Mouse (Mus musculus) MEL (cell line): ENCODE results near the gene Tmem158. TPM values are rescaled to one million over a fixed set of nuclear protein-coding genes. Genes with fewer than 3 reads are reported as not detected.

Experiments
- DNase-seq: peaks from one replicate; pipeline ENCODE4 v3.0.0; 2011; ENCODE audit warnings: low read depth, low spot score
- H3K27ac ChIP-seq: 2 replicates; pipeline ENCODE4 v1.5.1; 2012; ENCODE audit warnings: low read depth, mild to moderate bottlenecking, control low read depth, low read length, moderate library complexity; ENCODE audit not compliant: control insufficient read depth
- H3K27me3 ChIP-seq, 2 experiments: fragments of 150-350 bp in 1 of 2; sonication (generic) in 1 of 2; 2 replicates each; pipeline ENCODE4 v1.6.1; 2012; ENCODE audit warnings: low read length in 2 of 2, mild to moderate bottlenecking in 2 of 2, improper control_type of control experiment in 1 of 2, moderate library complexity in 1 of 2; ENCODE audit not compliant: insufficient read depth in 2 of 2, control insufficient read depth in 1 of 2
- H3K36me3 ChIP-seq, 2 experiments: 2 replicates each; pipeline ENCODE4 v1.6.1; 2012 to 2014; ENCODE audit warnings: low read length in 2 of 2, improper control_type of control experiment in 1 of 2, inconsistent platforms in 1 of 2, mild to moderate bottlenecking in 1 of 2; ENCODE audit not compliant: insufficient read depth in 2 of 2, control insufficient read depth in 1 of 2
- H3K4me1 ChIP-seq, 2 experiments: fragments of 150-350 bp in 1 of 2; sonication (generic) in 1 of 2; 2 replicates each; pipeline ENCODE4 v1.6.1; 2012; ENCODE audit warnings: low read length in 2 of 2, improper control_type of control experiment in 1 of 2, mild to moderate bottlenecking in 1 of 2; ENCODE audit not compliant: insufficient read depth in 2 of 2, control insufficient read depth in 1 of 2
- H3K4me3 ChIP-seq, 2 experiments: fragments of 150-350 bp in 1 of 2; sonication (generic) in 1 of 2; 2 replicates each; pipeline ENCODE4 v1.5.1; 2012; ENCODE audit warnings: low read depth in 2 of 2, low read length in 2 of 2, mild to moderate bottlenecking in 2 of 2, moderate library complexity in 2 of 2, control low read depth in 1 of 2, improper control_type of control experiment in 1 of 2; ENCODE audit not compliant: control insufficient read depth in 1 of 2, insufficient read depth in 1 of 2
- H3K79me2 ChIP-seq: 2 replicates; pipeline ENCODE4 v1.6.1; 2012; ENCODE audit warnings: mild to moderate bottlenecking, low read length, moderate library complexity; ENCODE audit not compliant: control insufficient read depth, poor library complexity, insufficient read depth
- H3K9ac ChIP-seq: 2 replicates; pipeline ENCODE4 v1.6.1; 2012; ENCODE audit warnings: low read depth, mild to moderate bottlenecking, control low read depth, low read length, moderate library complexity; ENCODE audit not compliant: control insufficient read depth, poor library complexity, severe bottlenecking
- H3K9me3 ChIP-seq: fragments of 150-350 bp; sonication (generic); replicated peaks from 2 replicates; pipeline ENCODE4 v1.6.1; 2012; ENCODE audit warnings: mild to moderate bottlenecking, low read length, improper control_type of control experiment, moderate library complexity; ENCODE audit not compliant: insufficient read depth
- BHLHE40 ChIP-seq: IDR thresholded peaks from 2 replicates; pipeline ENCODE4 v1.6.1; 2012; ENCODE audit warnings: low read depth, mild to moderate bottlenecking, inconsistent platforms, low read length, improper control_type of control experiment, borderline replicate concordance
- CHD1 ChIP-seq: IDR thresholded peaks from 2 replicates; pipeline ENCODE4 v1.6.1; 2012; ENCODE audit warnings: low read depth, mild to moderate bottlenecking, inconsistent platforms, low read length, improper control_type of control experiment
- CHD2 ChIP-seq: IDR thresholded peaks from 2 replicates; pipeline ENCODE4 v1.6.1; 2011; ENCODE audit warnings: low read length, improper control_type of control experiment
- CTCF ChIP-seq, 3 experiments: IDR thresholded peaks in 2 of 3; conservative IDR thresholded peaks in 1 of 3; 2 replicates each; pipeline ENCODE4 v1.5.1; 2011 to 2012; ENCODE audit warnings: low read length in 3 of 3, low read depth in 2 of 3, mild to moderate bottlenecking in 2 of 3, improper control_type of control experiment in 1 of 3, inconsistent platforms in 1 of 3, mixed read lengths in 1 of 3, moderate library complexity in 1 of 3; ENCODE audit not compliant: control insufficient read depth in 1 of 3, insufficient read depth in 1 of 3, poor library complexity in 1 of 3, severe bottlenecking in 1 of 3
- GABPA ChIP-seq: IDR thresholded peaks from 2 replicates; pipeline ENCODE4 v1.6.1; 2012; ENCODE audit warnings: low read depth, mild to moderate bottlenecking, inconsistent platforms, low read length, improper control_type of control experiment, moderate library complexity
- KAT2A ChIP-seq: conservative IDR thresholded peaks from 2 replicates; pipeline ENCODE4 v1.6.1; 2012; ENCODE audit warnings: low read depth, low read length, improper control_type of control experiment, inconsistent platforms
- MAX ChIP-seq: IDR thresholded peaks from 2 replicates; pipeline ENCODE4 v1.6.1; 2011; ENCODE audit warnings: low read length, improper control_type of control experiment
- MAZ ChIP-seq: IDR thresholded peaks from 2 replicates; pipeline ENCODE4 v1.6.1; 2012; ENCODE audit warnings: low read depth, mild to moderate bottlenecking, inconsistent platforms, low read length, improper control_type of control experiment
- MEF2A ChIP-seq: IDR thresholded peaks from 2 replicates; pipeline ENCODE4 v1.6.1; 2014; ENCODE audit warnings: low read depth, mild to moderate bottlenecking, inconsistent platforms, low read length, improper control_type of control experiment; ENCODE audit not compliant: poor library complexity, insufficient replicate concordance, severe bottlenecking; ENCODE audit errors: extremely low read depth
- MXI1 ChIP-seq: IDR thresholded peaks from 2 replicates; pipeline ENCODE4 v1.6.1; 2011; ENCODE audit warnings: mild to moderate bottlenecking, low read depth, low read length, improper control_type of control experiment
- MYB ChIP-seq: IDR thresholded peaks from 2 replicates; pipeline ENCODE4 v1.6.1; 2011; ENCODE audit warnings: mild to moderate bottlenecking, low read depth, low read length, improper control_type of control experiment
- NRF1 ChIP-seq: IDR thresholded peaks from 2 replicates; pipeline ENCODE4 v1.6.1; 2014; ENCODE audit warnings: low read depth, mild to moderate bottlenecking, inconsistent platforms, low read length, improper control_type of control experiment, moderate library complexity; ENCODE audit not compliant: poor library complexity, insufficient read depth, severe bottlenecking
- POLR2AphosphoS2 ChIP-seq: IDR thresholded peaks from 2 replicates; pipeline ENCODE4 v1.6.1; 2011; ENCODE audit warnings: low read length, improper control_type of control experiment
- POLR2AphosphoS5 ChIP-seq: IDR thresholded peaks from 2 replicates; pipeline ENCODE4 v1.6.1; 2012; ENCODE audit warnings: low read depth, borderline replicate concordance, mild to moderate bottlenecking, inconsistent platforms, low read length, moderate library complexity, mixed read lengths
- RAD21 ChIP-seq: IDR thresholded peaks from 2 replicates; pipeline ENCODE4 v1.6.1; 2011; ENCODE audit warnings: mild to moderate bottlenecking, low read depth, low read length, improper control_type of control experiment
- TCF12 ChIP-seq: IDR thresholded peaks from 2 replicates; pipeline ENCODE4 v1.6.1; 2014; ENCODE audit warnings: low read depth, mild to moderate bottlenecking, inconsistent platforms, low read length, improper control_type of control experiment, moderate library complexity
- UBTF ChIP-seq: IDR thresholded peaks from 2 replicates; pipeline ENCODE4 v1.6.1; 2012; ENCODE audit warnings: low read depth, mild to moderate bottlenecking, inconsistent platforms, low read length, improper control_type of control experiment, moderate library complexity, borderline replicate concordance; ENCODE audit not compliant: insufficient read depth
- USF1 ChIP-seq: IDR thresholded peaks from 2 replicates; pipeline ENCODE4 v1.6.1; 2014; ENCODE audit warnings: low read depth, mild to moderate bottlenecking, inconsistent platforms, low read length, improper control_type of control experiment, moderate library complexity
- ZC3H11A ChIP-seq: IDR thresholded peaks from 2 replicates; pipeline ENCODE4 v1.6.1; 2012; ENCODE audit warnings: low read depth, mild to moderate bottlenecking, inconsistent platforms, low read length, improper control_type of control experiment
- ZNF384 ChIP-seq: IDR thresholded peaks from 2 replicates; pipeline ENCODE4 v1.6.1; 2012; ENCODE audit warnings: low read depth, mild to moderate bottlenecking, inconsistent platforms, low read length, improper control_type of control experiment
- polyA plus RNA-seq, 2 experiments: library from polyadenylated mRNA; stranded (reverse) in 1 of 2; unstranded in 1 of 2; fragments of >175 nt in 1 of 2; fragments of >200 nt in 1 of 2; gene quantifications; 2 replicates each; pipeline versions ENCODE4 v1.2.1 to v1.2.4; 2012; ENCODE audit warnings: low replicate concordance in 2 of 2, low read depth in 1 of 2; ENCODE audit not compliant: insufficient read length in 2 of 2, insufficient read depth in 1 of 2, missing spikeins in 1 of 2
- total RNA-seq: library from RNA; depleted of rRNA; stranded (reverse); fragments of 300-350 nt; gene quantifications from 2 replicates; pipeline ENCODE4 v1.2.3, GENCODE M21; 2012

Tmem158 gene
- total and polyA plus RNA-seq, 3 experiments: 5.0 to 10.1 TPM; not detected in 1

DNA sequence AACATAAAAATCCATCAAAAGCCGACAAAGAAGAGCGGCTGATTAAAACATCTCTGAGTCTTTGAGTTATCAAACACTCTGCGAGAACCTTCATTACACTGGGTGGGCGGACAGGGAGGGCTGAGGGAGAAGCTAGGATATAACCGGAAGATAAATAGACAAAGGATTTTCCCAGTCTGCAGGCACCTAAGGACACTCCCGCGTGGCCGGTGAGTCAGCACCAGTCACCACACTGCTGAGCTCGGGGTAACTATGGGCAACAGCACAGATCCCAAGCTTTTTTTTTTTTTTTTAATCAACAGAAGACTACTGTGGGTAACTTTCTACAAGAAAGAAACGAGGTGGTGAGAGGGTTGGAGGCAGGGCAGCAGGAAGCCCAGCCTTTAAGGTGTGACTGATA is 16.6 kb downstream of the Tmem158 start:
- no peak overlapping the region for H3K27ac ChIP-seq
- DNase-seq: no peak
- no peak overlapping the region for H3K9ac ChIP-seq
- no peaks in the 10 kb centered on the region for H3K4me1 ChIP-seq
- H3K36me3 ChIP-seq: no peaks in the 10 kb centered on the region
- no peaks in the 10 kb centered on the region for H3K9me3 ChIP-seq
- H3K27me3 ChIP-seq: no peaks in the 10 kb centered on the region; a peak in 3 of 4 replicates
- no peaks in the 10 kb centered on the region for H3K79me2 ChIP-seq
- no peak overlapping the region for H3K4me3 ChIP-seq
- no peak for TF ChIP-seq MYB
- no peak for TF ChIP-seq KAT2A
- no peak for TF ChIP-seq CTCF (IDR thresholded peaks at IDR 0.05 in 2 of 3, conservative IDR thresholded peaks at IDR 0.05 in 1 of 3; ENCODE audit: control insufficient read depth in 1 of 3, insufficient read depth in 1 of 3, low read depth in 2 of 3, low read length in 3 of 3, poor library complexity in 1 of 3, severe bottlenecking in 1 of 3)
- TF ChIP-seq ZNF384: peak; percentile 38; the same call in 1 of the 2 replicates
- no peak for TF ChIP-seq MXI1
- no peak for TF ChIP-seq CHD2
- no peak for TF ChIP-seq NRF1

DNA sequence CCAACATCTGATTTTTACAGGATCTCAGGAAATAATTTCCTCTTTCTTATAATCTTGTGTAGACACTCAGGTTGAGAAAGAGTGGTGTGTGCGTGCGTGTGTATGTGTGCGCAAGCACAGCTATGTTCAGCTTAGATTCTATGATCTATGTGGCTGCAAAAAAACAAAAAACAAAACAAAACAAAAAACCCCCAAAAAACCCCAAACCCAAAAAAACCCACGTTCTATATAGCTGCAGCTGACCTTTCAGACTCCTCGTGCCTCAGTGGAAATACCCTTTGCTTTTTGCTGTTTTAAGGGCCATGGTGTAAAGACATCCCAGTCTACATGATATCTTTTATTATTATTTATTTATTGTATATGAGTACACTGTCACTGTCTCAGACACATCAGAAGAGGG is 19.4 kb downstream of the Tmem158 start:
- Histone ChIP-seq H3K4me3 (no peak overlapping the region), H3K4me1 (no peaks in the 10 kb centered on the region; a peak in 1 of 4 replicates)

GRCm38 (mm10) chr9:123240751-123241150 is 19.8 kb downstream of the Tmem158 start:
- no peaks in the 10 kb centered on the region for H3K9me3 ChIP-seq
- DNase-seq: no peak
- H3K4me1 ChIP-seq: no peaks in the 10 kb centered on the region; a peak in 1 of 4 replicates
- TF ChIP-seq GABPA (no peak), UBTF (no peak), MXI1 (no peak), CTCF (IDR thresholded peaks at IDR 0.05 in 2 of 3, conservative IDR thresholded peaks at IDR 0.05 in 1 of 3; ENCODE audit: control insufficient read depth in 1 of 3, insufficient read depth in 1 of 3, low read depth in 2 of 3, low read length in 3 of 3, poor library complexity in 1 of 3, severe bottlenecking in 1 of 3) (no peak), ZNF384 (no peak), MAX (no peak), KAT2A (no peak), ZC3H11A (no peak), MEF2A (no peak), CHD2 (no peak), TCF12 (no peak), RAD21 (no peak)
- no peaks in the 10 kb centered on the region; a peak in 2 of 4 replicates for H3K27me3 ChIP-seq
- no peaks in the 10 kb centered on the region for H3K79me2 ChIP-seq
- H3K4me3 ChIP-seq: no peak overlapping the region
- H3K36me3 ChIP-seq: no peaks in the 10 kb centered on the region; a peak in 1 of 4 replicates
- no peak overlapping the region for H3K27ac ChIP-seq
- no peak overlapping the region for H3K9ac ChIP-seq

More for the DNA sequence above, 19.4 kb downstream of the Tmem158 start:
- Histone ChIP-seq H3K79me2 (no peaks in the 10 kb centered on the region), H3K27me3 (no peaks in the 10 kb centered on the region; a peak in 2 of 4 replicates)
- TF ChIP-seq USF1: no peak
- TF ChIP-seq POLR2AphosphoS2: no peak
- TF ChIP-seq BHLHE40: no peak
- TF ChIP-seq CHD1: no peak
- TF ChIP-seq GABPA: no peak
- no peak for TF ChIP-seq POLR2AphosphoS5
- TF ChIP-seq CHD2: no peak
- no peak for TF ChIP-seq MAZ
- TF ChIP-seq MEF2A: no peak
- TF ChIP-seq, all 39 proteins: peak for 0
- Histone ChIP-seq H3K27ac (no peak overlapping the region), H3K9ac (no peak overlapping the region), H3K9me3 (no peaks in the 10 kb centered on the region), H3K36me3 (no peaks in the 10 kb centered on the region; a peak in 1 of 4 replicates)
- DNase-seq: no peak
